Mouse (Mus musculus) olfactory bulb, adult 2 months (tissue): ENCODE measurements around the gene Sec61b.

ENCODE experiments used
- CTCF ChIP-seq: fragments of 200-500 bp; IDR thresholded peaks from 2 replicates; pipeline ENCODE4 v1.5.1; 2012; ENCODE audit warnings: low read depth, mild to moderate bottlenecking, low read length, moderate library complexity; ENCODE audit not compliant: insufficient read depth
- POLR2A ChIP-seq: fragments of 200-500 bp; IDR thresholded peaks from 2 replicates; pipeline ENCODE4 v1.6.1; 2012; ENCODE audit warnings: mild to moderate bottlenecking, low read depth, low read length, moderate library complexity; ENCODE audit not compliant: insufficient read depth

- TF ChIP-seq CTCF (no peak), POLR2A (no peak)
Measured at GRCm38 (mm10) chr4:47480095-47480494, 5.6 kb downstream of the Sec61b start.
